Mouse (Mus musculus): Measurements from ENCODE around the gene Rps12-ps3. TPM values are rescaled to one million over a fixed set of nuclear protein-coding genes. Genes with fewer than 3 reads are reported as not detected.

Gene Rps12-ps3
- polyA plus RNA-seq, 1 experiment from 2014 or later, result 55.6 TPM

GRCm38 (mm10) chr19:59356843-59357595 is 34.9 kb downstream of the Rps12-ps3 start:
- ATAC-seq (replicated peaks; ENCODE audit: low FRiP score, low TSS enrichment, low read depth) (no peak), DNase-seq (ENCODE audit: low spot score) (no peak)
- no peaks in the 10 kb centered on the region for H3K4me1 ChIP-seq (replicated peaks; ENCODE audit: control insufficient read depth, insufficient read depth, low read length)
- no peaks in the 10 kb centered on the region for H3K27me3 ChIP-seq (replicated peaks; ENCODE audit: control insufficient read depth, insufficient read depth, low read length)
- no peak overlapping the region for H3K4me2 ChIP-seq (ENCODE audit: low read length)
- no peak overlapping the region for H3K9ac ChIP-seq (ENCODE audit: low read length)
- H3K4me3 ChIP-seq (ENCODE audit: low read depth, low read length), result no peak overlapping the region
- WGBS, result 67% methylated on average over 14 of the region's 14 CpGs
- no peak overlapping the region for H3K27ac ChIP-seq (ENCODE audit: low read depth)
- no peaks in the 10 kb centered on the region for H3K36me3 ChIP-seq (ENCODE audit: control insufficient read depth, insufficient read depth, low read length)
- no peaks in the 10 kb centered on the region for H3K9me3 ChIP-seq (ENCODE audit: control insufficient read depth, low read length)

- H3K9ac ChIP-seq (ENCODE audit: low read length), result no peak overlapping the region
- no peak for DNase-seq (ENCODE audit: low spot score)
- no peaks in the 10 kb centered on the region for H3K27me3 ChIP-seq (replicated peaks; ENCODE audit: control insufficient read depth, insufficient read depth, low read length)
- H3K4me2 ChIP-seq (ENCODE audit: low read length), result no peak overlapping the region
- H3K4me1 ChIP-seq (replicated peaks; ENCODE audit: control insufficient read depth, insufficient read depth, low read length), result no peaks in the 10 kb centered on the region
- no peaks in the 10 kb centered on the region for H3K9me3 ChIP-seq (ENCODE audit: control insufficient read depth, low read length)
- H3K4me3 ChIP-seq (ENCODE audit: low read depth, low read length), result no peak overlapping the region
- 86% methylated on average over 4 of the region's 4 CpGs for WGBS
- no peaks in the 10 kb centered on the region for H3K36me3 ChIP-seq (ENCODE audit: control insufficient read depth, insufficient read depth, low read length)
- no peak for ATAC-seq (replicated peaks; ENCODE audit: low FRiP score, low TSS enrichment, low read depth)
- H3K27ac ChIP-seq (ENCODE audit: low read depth), result no peak overlapping the region
Observed at GRCm38 (mm10) chr19:59357878-59358277, 35.8 kb downstream of the Rps12-ps3 start.

- H3K36me3 ChIP-seq (ENCODE audit: control insufficient read depth, insufficient read depth, low read length), result no peaks in the 10 kb centered on the region
- no peaks in the 10 kb centered on the region for H3K9me3 ChIP-seq (ENCODE audit: control insufficient read depth, low read length)
- ATAC-seq (replicated peaks; ENCODE audit: low FRiP score, low TSS enrichment, low read depth), result no peak
- H3K27ac ChIP-seq (ENCODE audit: low read depth), result no peak overlapping the region
- no peak overlapping the region for H3K9ac ChIP-seq (ENCODE audit: low read length)
- H3K4me1 ChIP-seq (replicated peaks; ENCODE audit: control insufficient read depth, insufficient read depth, low read length), result no peaks in the 10 kb centered on the region
- DNase-seq (ENCODE audit: low spot score), result no peak
- H3K4me2 ChIP-seq (ENCODE audit: low read length), result no peak overlapping the region
- no peak overlapping the region for H3K4me3 ChIP-seq (ENCODE audit: low read depth, low read length)
- H3K27me3 ChIP-seq (replicated peaks; ENCODE audit: control insufficient read depth, insufficient read depth, low read length), result no peaks in the 10 kb centered on the region
- WGBS, result 51% methylated on average over 4 of the region's 4 CpGs
Observed at GRCm38 (mm10) chr19:59359202-59359601, 37.1 kb downstream of the Rps12-ps3 start.

- ATAC-seq (replicated peaks; ENCODE audit: low FRiP score, low TSS enrichment, low read depth), result no peak
- Histone ChIP-seq H3K4me3 (ENCODE audit: low read depth, low read length) (no peak overlapping the region), H3K27ac (ENCODE audit: low read depth) (no peak overlapping the region), H3K9ac (ENCODE audit: low read length) (no peak overlapping the region), H3K4me1 (replicated peaks; ENCODE audit: control insufficient read depth, insufficient read depth, low read length) (0 out of 2 replicates have a peak, but pooled peaks cover under 1% of the 10 kb centered on the region), H3K27me3 (replicated peaks; ENCODE audit: control insufficient read depth, insufficient read depth, low read length) (no peaks in the 10 kb centered on the region), H3K36me3 (ENCODE audit: control insufficient read depth, insufficient read depth, low read length) (no peaks in the 10 kb centered on the region), H3K9me3 (ENCODE audit: control insufficient read depth, low read length) (no peaks in the 10 kb centered on the region), H3K4me2 (ENCODE audit: low read length) (no peak overlapping the region)
- no peak for DNase-seq (ENCODE audit: low spot score)
- WGBS, result 79% methylated on average over 2 of the region's 2 CpGs
Observed at GRCm38 (mm10) chr19:59360486-59360896, 38.4 kb downstream of the Rps12-ps3 start.

- WGBS, result 67% methylated on average over 6 of the region's 6 CpGs
- H3K36me3 ChIP-seq (ENCODE audit: control insufficient read depth, insufficient read depth, low read length), result no peaks in the 10 kb centered on the region
- H3K4me2 ChIP-seq (ENCODE audit: low read length), result no peak overlapping the region
- no peak overlapping the region for H3K9ac ChIP-seq (ENCODE audit: low read length)
- H3K4me1 ChIP-seq (replicated peaks; ENCODE audit: control insufficient read depth, insufficient read depth, low read length), result 0 out of 2 replicates have a peak, but pooled peaks cover 3% of the 10 kb centered on the region
- DNase-seq (ENCODE audit: low spot score), result peak; percentile 38
- ATAC-seq (replicated peaks; ENCODE audit: low FRiP score, low TSS enrichment, low read depth), result no peak
- no peaks in the 10 kb centered on the region for H3K27me3 ChIP-seq (replicated peaks; ENCODE audit: control insufficient read depth, insufficient read depth, low read length)
- no peaks in the 10 kb centered on the region for H3K9me3 ChIP-seq (ENCODE audit: control insufficient read depth, low read length)
- no peak overlapping the region for H3K27ac ChIP-seq (ENCODE audit: low read depth)
- no peak overlapping the region for H3K4me3 ChIP-seq (ENCODE audit: low read depth, low read length)
Observed at GRCm38 (mm10) chr19:59362646-59363045, 40.6 kb downstream of the Rps12-ps3 start.

- Histone ChIP-seq H3K4me2 (ENCODE audit: low read length) (no peak overlapping the region), H3K4me3 (ENCODE audit: low read depth, low read length) (no peak overlapping the region), H3K36me3 (ENCODE audit: control insufficient read depth, insufficient read depth, low read length) (no peaks in the 10 kb centered on the region), H3K9ac (ENCODE audit: low read length) (no peak overlapping the region), H3K27ac (ENCODE audit: low read depth) (no peak overlapping the region), H3K4me1 (replicated peaks; ENCODE audit: control insufficient read depth, insufficient read depth, low read length) (0 out of 2 replicates have a peak, but pooled peaks cover 3% of the 10 kb centered on the region), H3K9me3 (ENCODE audit: control insufficient read depth, low read length) (no peaks in the 10 kb centered on the region), H3K27me3 (replicated peaks; ENCODE audit: control insufficient read depth, insufficient read depth, low read length) (no peaks in the 10 kb centered on the region)
- WGBS, result 74% methylated on average over 3 of the region's 3 CpGs
- peak; percentile 37 for DNase-seq (ENCODE audit: low spot score)
- no peak for ATAC-seq (replicated peaks; ENCODE audit: low FRiP score, low TSS enrichment, low read depth)
Observed at GRCm38 (mm10) chr19:59363666-59364065, 41.6 kb downstream of the Rps12-ps3 start.

GRCm38 (mm10) chr19:59366724-59367123 is 44.6 kb downstream of the Rps12-ps3 start:
- H3K4me3 ChIP-seq (ENCODE audit: low read depth, low read length), result no peak overlapping the region
- WGBS, result 60% methylated on average over 3 of the region's 3 CpGs

GRCm38 (mm10) chr19:59367892-59368291 is 45.8 kb downstream of the Rps12-ps3 start:
- Histone ChIP-seq H3K9me3 (ENCODE audit: control insufficient read depth, low read length) (no peaks in the 10 kb centered on the region), H3K9ac (ENCODE audit: low read length) (no peak overlapping the region), H3K27ac (ENCODE audit: low read depth) (no peak overlapping the region), H3K4me3 (ENCODE audit: low read depth, low read length) (no peak overlapping the region), H3K4me1 (replicated peaks; ENCODE audit: control insufficient read depth, insufficient read depth, low read length) (0 out of 2 replicates have a peak, but pooled peaks cover 3% of the 10 kb centered on the region), H3K27me3 (replicated peaks; ENCODE audit: control insufficient read depth, insufficient read depth, low read length) (no peaks in the 10 kb centered on the region), H3K36me3 (ENCODE audit: control insufficient read depth, insufficient read depth, low read length) (no peaks in the 10 kb centered on the region), H3K4me2 (ENCODE audit: low read length) (no peak overlapping the region)
- ATAC-seq (replicated peaks; ENCODE audit: low FRiP score, low TSS enrichment, low read depth), result no peak
- DNase-seq (ENCODE audit: low spot score), result no peak
- 76% methylated on average over 4 of the region's 4 CpGs for WGBS

More at GRCm38 (mm10) chr19:59366724-59367123, 44.6 kb downstream of the Rps12-ps3 start:
- Histone ChIP-seq H3K27me3 (replicated peaks; ENCODE audit: control insufficient read depth, insufficient read depth, low read length) (no peaks in the 10 kb centered on the region), H3K36me3 (ENCODE audit: control insufficient read depth, insufficient read depth, low read length) (no peaks in the 10 kb centered on the region), H3K4me2 (ENCODE audit: low read length) (no peak overlapping the region), H3K27ac (ENCODE audit: low read depth) (no peak overlapping the region), H3K4me1 (replicated peaks; ENCODE audit: control insufficient read depth, insufficient read depth, low read length) (0 out of 2 replicates have a peak, but pooled peaks cover 3% of the 10 kb centered on the region), H3K9me3 (ENCODE audit: control insufficient read depth, low read length) (no peaks in the 10 kb centered on the region), H3K9ac (ENCODE audit: low read length) (no peak overlapping the region)
- ATAC-seq (replicated peaks; ENCODE audit: low FRiP score, low TSS enrichment, low read depth) (peak; percentile 78; the same call in 1 of the 2 replicates), DNase-seq (ENCODE audit: low spot score) (no peak)

- Histone ChIP-seq H3K4me2 (ENCODE audit: low read length) (no peak overlapping the region), H3K4me1 (replicated peaks; ENCODE audit: control insufficient read depth, insufficient read depth, low read length) (no peaks in the 10 kb centered on the region), H3K9me3 (ENCODE audit: control insufficient read depth, low read length) (no peaks in the 10 kb centered on the region), H3K27ac (ENCODE audit: low read depth) (no peak overlapping the region), H3K27me3 (replicated peaks; ENCODE audit: control insufficient read depth, insufficient read depth, low read length) (no peaks in the 10 kb centered on the region), H3K36me3 (ENCODE audit: control insufficient read depth, insufficient read depth, low read length) (no peaks in the 10 kb centered on the region), H3K4me3 (ENCODE audit: low read depth, low read length) (no peak overlapping the region), H3K9ac (ENCODE audit: low read length) (no peak overlapping the region)
- WGBS, result 67% methylated on average over 4 of the region's 4 CpGs
- DNase-seq (ENCODE audit: low spot score) (no peak), ATAC-seq (replicated peaks; ENCODE audit: low FRiP score, low TSS enrichment, low read depth) (no peak)
Observed at GRCm38 (mm10) chr19:59371016-59371415, 48.9 kb downstream of the Rps12-ps3 start.

Measured in intestine, embryonic 14.5 days (tissue).